Mouse (Mus musculus) lung, embryonic 14.5 days (tissue): ENCODE data around the gene Cd84. TPM values are rescaled to one million over a fixed set of nuclear protein-coding genes. Genes with fewer than 3 reads are reported as not detected.

Source experiments
- ATAC-seq: fragments of 200-750 bp; cut with Nextera tagmentation; 2 replicates; pipeline ENCODE4 v1.8.0; 2017; ENCODE audit warnings: mild to moderate bottlenecking, moderate TSS enrichment, moderate library complexity; ENCODE audit not compliant: insufficient read depth
- DNase-seq: peaks from one replicate; pipeline ENCODE4 v3.0.0-alpha.2; 2015
- H3K27ac ChIP-seq: fragments of 300-500 bp; sonication (generic); 2 replicates; pipeline ENCODE4 v1.5.1; 2014; ENCODE audit warnings: low read depth, mild to moderate bottlenecking, moderate library complexity
- H3K27me3 ChIP-seq: fragments of 300-500 bp; sonication (generic); 2 replicates; pipeline ENCODE4 v1.6.1; 2014; ENCODE audit warnings: low read length, control low read depth; ENCODE audit not compliant: insufficient read depth
- H3K36me3 ChIP-seq: fragments of 300-500 bp; sonication (generic); 2 replicates; pipeline ENCODE4 v1.6.1; 2014; ENCODE audit warnings: control low read depth; ENCODE audit not compliant: insufficient read depth
- H3K4me1 ChIP-seq: fragments of 300-500 bp; sonication (generic); 2 replicates; pipeline ENCODE4 v1.6.1; 2014; ENCODE audit warnings: antibody characterized with exemption, control low read depth; ENCODE audit not compliant: insufficient read depth
- H3K4me2 ChIP-seq: fragments of 300-500 bp; sonication (generic); 2 replicates; pipeline ENCODE4 v1.6.1; 2014; ENCODE audit warnings: mild to moderate bottlenecking
- H3K4me3 ChIP-seq: fragments of 300-500 bp; sonication (generic); 2 replicates; pipeline ENCODE4 v1.5.1; 2014; ENCODE audit warnings: low read depth, low read length
- H3K9ac ChIP-seq: fragments of 300-500 bp; sonication (generic); 2 replicates; pipeline ENCODE4 v1.6.1; 2014
- H3K9me3 ChIP-seq: fragments of 300-500 bp; sonication (generic); 2 replicates; pipeline ENCODE4 v1.6.1; 2016; ENCODE audit warnings: low read depth, low read length, control low read depth
- CTCF ChIP-seq: IDR thresholded peaks from 2 replicates; pipeline ENCODE4 v1.5.1; 2016; ENCODE audit warnings: antibody characterized with exemption, low read depth
- WGBS: fragments of 180-500 bp; shearing (Covaris S2); extraction: QIAGEN DNeasy Blood & Tissue Kit; methylation state at CpG from one replicate; pipeline ENCODE4 v1.1.7; 2014; 5-methylcytosine and 5-hydroxymethylcytosine counted together
- polyA plus RNA-seq: library from polyadenylated mRNA; unstranded; fragments of >200 nt; fragmentation: Nextera tagmentation; extraction: Ambion mirVana; gene quantifications from 2 replicates; pipeline ENCODE4 v1.2.1, GENCODE M21; 2014

Cd84 gene
- polyA plus RNA-seq, 1 experiment from 2014 or later: 1.6 TPM

DNA sequence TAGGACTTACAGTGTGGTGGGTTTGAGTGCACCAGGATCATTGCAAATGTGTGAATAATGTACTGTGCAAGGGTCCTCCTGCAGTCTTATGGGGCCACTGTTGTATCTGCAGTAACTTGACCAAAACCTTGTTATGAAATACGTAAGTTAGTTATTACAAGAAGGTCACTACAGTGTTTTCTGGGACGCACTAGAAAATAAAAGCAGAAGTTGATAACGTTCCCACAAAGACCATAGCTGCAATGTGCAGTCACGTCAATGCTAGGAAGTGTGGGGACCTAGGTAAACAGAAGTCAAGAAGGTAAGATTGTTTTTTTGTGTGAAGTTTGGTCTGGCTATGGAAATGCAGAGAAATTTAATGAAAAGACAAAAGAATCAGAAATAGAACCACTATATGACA lies 22.5 kb upstream of the Cd84 start:
- no peaks in the 10 kb centered on the region for H3K36me3 ChIP-seq
- no peaks in the 10 kb centered on the region for H3K9me3 ChIP-seq
- 74% methylated on average over 4 of the region's 4 CpGs for WGBS
- ATAC-seq (no peak), DNase-seq (no peak)
- no peaks in the 10 kb centered on the region for H3K4me1 ChIP-seq
- H3K4me3 ChIP-seq: no peak overlapping the region
- TF ChIP-seq CTCF: no peak
- H3K4me2 ChIP-seq: no peak overlapping the region
- no peaks in the 10 kb centered on the region for H3K27me3 ChIP-seq
- no peak overlapping the region for H3K9ac ChIP-seq
- no peak overlapping the region for H3K27ac ChIP-seq

DNA sequence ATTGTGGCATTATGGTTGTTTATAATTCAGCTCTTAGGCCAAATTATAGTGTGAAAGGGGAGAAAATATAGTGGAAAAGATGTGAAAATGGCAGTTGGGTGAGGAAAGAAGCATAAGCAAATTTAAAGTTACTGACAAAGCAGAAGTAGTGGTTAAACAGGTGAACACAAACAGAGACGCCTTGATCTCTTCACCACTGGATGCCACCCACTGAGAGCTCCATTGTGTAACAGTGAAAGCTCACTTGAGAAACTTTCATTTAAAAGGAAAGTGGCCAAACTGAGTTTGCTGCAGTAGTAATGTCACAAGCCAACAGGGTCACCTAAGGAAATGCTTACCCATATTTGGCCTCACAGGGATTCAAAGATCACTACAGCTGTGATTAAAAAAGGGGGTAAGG lies 18.2 kb upstream of the Cd84 start:
- H3K27ac ChIP-seq: no peak overlapping the region
- no peak overlapping the region for H3K4me3 ChIP-seq
- no peaks in the 10 kb centered on the region for H3K9me3 ChIP-seq
- no peak overlapping the region for H3K9ac ChIP-seq
- H3K36me3 ChIP-seq: no peaks in the 10 kb centered on the region
- TF ChIP-seq CTCF: no peak
- 34% methylated on average over 1 of the region's 1 CpGs for WGBS
- H3K4me1 ChIP-seq: no peaks in the 10 kb centered on the region
- no peak overlapping the region for H3K4me2 ChIP-seq
- ATAC-seq (no peak), DNase-seq (no peak)
- H3K27me3 ChIP-seq: no peaks in the 10 kb centered on the region

DNA sequence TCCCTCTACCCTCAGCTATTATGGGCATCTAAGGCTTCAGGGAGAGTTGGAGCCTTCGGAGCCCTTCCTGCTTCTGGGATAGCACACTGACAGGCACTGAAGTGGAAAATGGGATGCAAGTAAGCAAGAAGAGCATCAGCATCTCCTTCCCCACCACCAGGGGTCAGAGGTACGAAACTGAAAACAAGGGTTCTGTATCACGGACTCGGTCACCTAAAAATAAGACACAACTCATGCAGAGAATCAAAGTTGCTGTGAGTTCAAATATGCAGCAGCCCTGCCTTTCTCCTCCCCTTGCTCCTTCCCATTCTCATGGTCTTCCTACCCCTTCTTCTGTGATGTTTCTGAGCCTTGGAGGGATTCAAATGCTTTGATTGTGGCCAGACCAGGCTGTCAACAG lies 14.0 kb upstream of the Cd84 start:
- no peaks in the 10 kb centered on the region for H3K4me1 ChIP-seq
- peak; percentile 44 for TF ChIP-seq CTCF
- no peaks in the 10 kb centered on the region for H3K27me3 ChIP-seq
- no peaks in the 10 kb centered on the region for H3K36me3 ChIP-seq
- no peak overlapping the region for H3K4me2 ChIP-seq
- no peak overlapping the region for H3K27ac ChIP-seq
- DNase-seq (peak; percentile 22), ATAC-seq (no peak)
- WGBS: 31% methylated on average over 4 of the region's 4 CpGs
- no peaks in the 10 kb centered on the region for H3K9me3 ChIP-seq
- no peak overlapping the region for H3K9ac ChIP-seq
- no peak overlapping the region for H3K4me3 ChIP-seq

DNA sequence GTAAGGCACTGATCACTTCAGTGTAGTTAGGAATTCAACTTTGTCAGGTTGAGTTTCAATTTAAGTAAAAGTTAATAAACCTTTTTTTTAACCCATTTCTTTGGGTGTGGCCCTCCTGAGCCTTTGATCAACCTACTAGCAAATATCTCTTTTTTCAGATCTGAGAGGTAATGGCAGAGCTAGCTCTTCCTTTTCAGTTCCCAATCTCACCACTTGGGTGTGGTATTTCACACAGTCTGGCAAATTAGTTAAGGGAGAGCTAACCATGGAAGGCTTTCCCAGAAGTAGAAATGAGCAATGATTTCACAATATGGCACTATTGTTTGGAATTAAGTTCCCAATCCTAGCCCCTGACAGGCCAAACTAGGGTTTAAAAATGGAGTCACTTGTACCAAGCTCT lies 13.3 kb upstream of the Cd84 start:
- Histone ChIP-seq H3K4me3 (no peak overlapping the region), H3K4me2 (no peak overlapping the region), H3K27ac (no peak overlapping the region), H3K9ac (no peak overlapping the region), H3K27me3 (no peaks in the 10 kb centered on the region), H3K4me1 (no peaks in the 10 kb centered on the region), H3K9me3 (no peaks in the 10 kb centered on the region), H3K36me3 (no peaks in the 10 kb centered on the region)
- ATAC-seq (no peak), DNase-seq (peak; percentile 51)
- TF ChIP-seq CTCF: peak; percentile 58

DNA sequence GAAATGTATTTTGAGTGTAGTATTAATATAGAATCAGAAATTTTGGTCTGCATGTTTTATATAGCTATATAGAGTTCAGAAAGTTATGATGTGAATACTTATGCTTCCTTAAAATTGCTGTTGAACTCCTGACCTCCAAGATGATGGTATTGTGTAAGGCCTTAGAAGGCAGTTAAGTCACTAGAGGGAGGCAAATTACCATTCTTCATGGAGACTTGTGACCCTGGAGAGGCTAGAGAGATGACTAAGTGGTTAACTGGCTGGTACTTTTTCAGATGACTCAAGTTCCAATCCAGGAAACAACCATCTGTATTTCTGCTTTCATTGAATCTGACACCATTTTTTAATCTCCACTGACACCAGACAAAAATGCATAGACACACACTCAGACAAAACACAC lies 11.8 kb upstream of the Cd84 start:
- no peaks in the 10 kb centered on the region for H3K27me3 ChIP-seq
- no peaks in the 10 kb centered on the region for H3K4me1 ChIP-seq
- H3K27ac ChIP-seq: no peak overlapping the region
- H3K4me2 ChIP-seq: no peak overlapping the region
- no peaks in the 10 kb centered on the region for H3K9me3 ChIP-seq
- ATAC-seq: no peak
- no peaks in the 10 kb centered on the region for H3K36me3 ChIP-seq
- H3K4me3 ChIP-seq: no peak overlapping the region
- no peak for TF ChIP-seq CTCF
- H3K9ac ChIP-seq: no peak overlapping the region
- peak; percentile 23 for DNase-seq

DNA sequence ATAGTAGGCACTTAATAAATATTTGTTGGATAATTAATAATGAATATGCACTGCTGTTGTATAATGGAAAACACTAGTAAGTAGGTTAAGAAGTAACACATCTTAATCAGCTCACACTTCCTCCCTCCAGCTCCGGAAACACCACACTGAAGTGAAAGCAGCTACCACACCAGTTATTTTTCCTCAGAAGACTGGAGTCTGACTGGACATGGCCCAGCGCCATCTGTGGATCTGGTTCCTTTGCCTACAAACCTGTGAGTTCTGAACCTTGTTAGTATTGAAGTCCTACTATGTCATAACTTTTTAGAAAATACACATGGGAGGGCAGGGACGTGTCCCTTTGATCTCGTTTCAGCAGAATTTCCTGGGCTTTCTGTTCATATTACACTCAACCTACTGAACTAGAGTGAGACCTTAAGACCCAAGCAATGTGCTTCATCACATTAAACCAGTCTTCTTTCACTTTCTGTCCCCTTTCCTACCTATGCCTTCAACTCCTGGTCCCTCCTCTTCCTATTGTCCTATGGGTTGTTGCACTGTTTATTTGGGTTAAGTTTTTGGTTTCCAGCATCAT lies 1.0 kb downstream of the Cd84 start:
- Histone ChIP-seq H3K9me3 (no peaks in the 10 kb centered on the region), H3K27me3 (no peaks in the 10 kb centered on the region), H3K9ac (no peak overlapping the region), H3K4me2 (no peak overlapping the region), H3K4me1 (no peaks in the 10 kb centered on the region), H3K36me3 (no peaks in the 10 kb centered on the region), H3K27ac (no peak overlapping the region), H3K4me3 (no peak overlapping the region)
- WGBS: 68% methylated on average over 4 of the region's 4 CpGs
- ATAC-seq (no peak), DNase-seq (no peak)
- TF ChIP-seq CTCF: no peak

DNA sequence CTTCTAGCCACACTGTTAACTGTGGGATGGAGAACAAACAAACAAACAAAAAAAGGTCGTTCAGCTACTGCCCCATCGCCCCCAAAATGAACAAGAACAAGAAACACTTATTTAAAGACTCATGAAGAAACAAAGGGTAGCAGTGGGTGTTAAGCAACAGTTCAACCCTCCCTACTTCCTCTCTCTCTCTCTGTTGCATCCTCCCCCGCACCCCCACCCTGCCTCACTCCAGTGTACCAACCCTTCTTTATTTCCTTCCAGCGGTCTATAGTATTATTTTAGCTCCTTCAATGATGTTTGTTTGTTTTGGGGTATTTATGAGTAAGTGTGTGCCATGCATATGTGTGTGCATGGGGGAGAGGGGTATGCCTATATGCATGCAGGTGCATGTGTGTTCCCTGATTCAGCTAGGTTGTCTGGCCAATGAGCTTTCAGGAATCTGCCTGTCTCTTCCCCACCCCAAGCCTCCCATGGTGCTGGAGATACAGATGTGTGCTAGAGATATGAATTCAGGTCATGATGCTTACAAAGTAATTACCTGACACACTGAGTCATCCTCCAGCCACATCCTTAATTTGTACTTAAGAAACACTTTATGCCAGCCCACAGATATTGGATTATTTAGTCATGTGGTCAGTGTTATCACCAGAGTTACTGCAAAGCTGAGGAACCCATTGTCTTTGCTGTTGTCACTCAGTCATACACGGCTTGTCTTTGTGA lies 5.7 kb downstream of the Cd84 start:
- 69% methylated on average over 5 of the region's 5 CpGs for WGBS
- no peak for TF ChIP-seq CTCF

More for the DNA sequence above, 5.7 kb downstream of the Cd84 start:
- no peaks in the 10 kb centered on the region for H3K36me3 ChIP-seq
- no peaks in the 10 kb centered on the region for H3K9me3 ChIP-seq
- no peak overlapping the region for H3K27ac ChIP-seq
- H3K4me3 ChIP-seq: no peak overlapping the region
- no peak for ATAC-seq
- H3K4me1 ChIP-seq: no peaks in the 10 kb centered on the region
- DNase-seq: no peak
- H3K4me2 ChIP-seq: no peak overlapping the region
- no peak overlapping the region for H3K9ac ChIP-seq
- H3K27me3 ChIP-seq: no peaks in the 10 kb centered on the region
